Mouse (Mus musculus) stomach, embryonic 15.5 days (tissue): ENCODE data around the gene Iqcj. TPM values are rescaled to one million over a fixed set of nuclear protein-coding genes. Genes with fewer than 3 reads are reported as not detected.

Source experiments
- ATAC-seq: fragments of 200-750 bp; cut with Nextera tagmentation; 2 replicates; pipeline ENCODE4 v1.8.0; 2017; ENCODE audit warnings: low read depth, moderate number of reproducible peaks, moderate TSS enrichment; ENCODE audit not compliant: insufficient read depth, low FRiP score
- H3K27ac ChIP-seq: fragments of 300-500 bp; sonication (generic); 2 replicates; pipeline ENCODE4 v1.5.1; 2015; ENCODE audit warnings: mild to moderate bottlenecking, inconsistent platforms
- H3K27me3 ChIP-seq: fragments of 300-500 bp; sonication (generic); replicated peaks from 2 replicates; pipeline ENCODE4 v1.6.1; 2015; ENCODE audit warnings: inconsistent platforms
- H3K36me3 ChIP-seq: fragments of 300-500 bp; sonication (generic); 2 replicates; pipeline ENCODE4 v1.6.1; 2015; ENCODE audit warnings: inconsistent platforms
- H3K4me1 ChIP-seq: fragments of 300-500 bp; sonication (generic); 2 replicates; pipeline ENCODE4 v1.6.1; 2015; ENCODE audit warnings: inconsistent platforms
- H3K4me2 ChIP-seq: fragments of 300-500 bp; sonication (generic); 2 replicates; pipeline ENCODE4 v1.6.1; 2015; ENCODE audit warnings: mild to moderate bottlenecking, inconsistent platforms
- H3K4me3 ChIP-seq: fragments of 300-500 bp; sonication (generic); replicated peaks from 2 replicates; pipeline ENCODE4 v1.5.1; 2015; ENCODE audit warnings: inconsistent platforms
- H3K9ac ChIP-seq: fragments of 300-500 bp; sonication (generic); 2 replicates; pipeline ENCODE4 v1.6.1; 2015; ENCODE audit warnings: inconsistent platforms
- H3K9me3 ChIP-seq: fragments of 300-500 bp; sonication (generic); 2 replicates; pipeline ENCODE4 v1.6.1; 2016; ENCODE audit warnings: inconsistent platforms
- WGBS: fragments of 180-500 bp; shearing (Covaris S2); methylation state at CpG from one replicate; pipeline ENCODE4 v1.1.7; 2015; 5-methylcytosine and 5-hydroxymethylcytosine counted together
- polyA plus RNA-seq: library from polyadenylated mRNA; unstranded; fragments of >200 nt; fragmentation: Nextera tagmentation; extraction: Ambion mirVana; gene quantifications from 2 replicates; pipeline ENCODE4 v1.2.1, GENCODE M21; 2015

Iqcj gene
- polyA plus RNA-seq: not detected in 2 replicates

DNA sequence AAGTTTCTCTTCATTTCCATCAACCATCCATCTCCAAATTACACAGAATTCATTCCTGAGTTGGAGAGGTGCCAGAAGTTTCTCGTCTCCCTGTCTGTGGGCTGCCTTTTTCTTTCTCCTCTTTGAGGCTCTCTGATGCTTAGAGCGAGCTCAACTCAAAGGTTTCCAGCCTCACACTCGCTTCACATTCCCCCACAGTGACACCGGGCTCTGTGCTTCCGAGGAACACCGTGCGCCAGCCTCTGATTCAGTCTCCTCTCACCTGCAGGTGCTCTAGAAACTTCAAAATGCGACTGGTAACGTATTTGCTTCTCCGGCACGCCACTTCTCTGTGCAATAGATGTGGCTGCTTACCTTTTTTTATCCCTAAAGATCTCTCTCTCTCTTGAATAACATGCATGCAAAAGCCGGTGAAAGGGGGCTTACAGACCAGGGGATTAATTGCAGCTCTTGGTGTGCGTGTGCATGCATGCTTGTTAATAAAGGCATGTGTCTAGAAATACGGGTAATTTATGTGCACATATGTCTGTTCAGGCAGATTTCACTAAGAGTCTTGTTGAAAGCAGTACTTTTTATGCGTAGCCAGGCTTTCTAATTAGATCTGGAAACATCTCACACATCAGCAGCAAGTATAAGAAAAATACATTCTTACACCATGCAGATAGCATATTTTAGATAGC is at the start of gene Iqcj, which contains the start of gene Iqschfp:
Gene Iqcj (plus strand): TSS at position 195 of the 680 bp plus-strand sequence.
Gene Iqschfp (plus strand): TSS at position 207 of the 680 bp plus-strand sequence.
- no peak for ATAC-seq
- no peaks in the 10 kb centered on the region for H3K27me3 ChIP-seq
- no peaks in the 10 kb centered on the region for H3K4me1 ChIP-seq
- WGBS: 61% methylated on average over 15 of the region's 15 CpGs
- no peaks in the 10 kb centered on the region for H3K9me3 ChIP-seq
- H3K4me3 ChIP-seq: no peak within 1 kb of the TSS; the same call in 1 of the 2 replicates
- H3K4me2 ChIP-seq: no peak within 1 kb of the TSS
- no peak within 1 kb of the TSS for H3K27ac ChIP-seq
- no peaks in the 10 kb centered on the region for H3K36me3 ChIP-seq
- no peak within 1 kb of the TSS for H3K9ac ChIP-seq

DNA sequence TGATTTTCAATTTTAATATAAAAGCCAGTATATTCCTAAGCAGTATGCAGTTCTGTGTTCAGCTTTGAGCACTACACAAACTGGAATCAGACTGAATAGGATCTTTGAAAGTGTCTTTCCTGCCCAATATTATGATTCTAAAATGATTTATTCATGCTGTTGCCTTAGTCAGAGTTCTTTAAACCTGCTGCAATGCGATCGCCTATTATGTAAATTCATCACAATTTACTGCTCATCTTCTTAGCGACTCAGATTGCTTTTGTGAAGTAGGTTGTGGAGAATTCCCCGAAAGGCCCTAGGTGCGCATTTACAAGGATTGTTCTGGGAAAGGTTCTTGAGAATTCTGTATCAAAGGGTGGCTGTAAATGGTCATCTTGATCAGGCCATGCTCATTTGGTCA is 39.6 kb upstream of the Iqcj start:
- no peak for ATAC-seq
- no peaks in the 10 kb centered on the region for H3K36me3 ChIP-seq
- H3K4me2 ChIP-seq: no peak overlapping the region
- no peak overlapping the region for H3K27ac ChIP-seq
- no peaks in the 10 kb centered on the region for H3K9me3 ChIP-seq
- H3K4me3 ChIP-seq: no peak overlapping the region
- 86% methylated on average over 5 of the region's 5 CpGs for WGBS
- H3K4me1 ChIP-seq: no peaks in the 10 kb centered on the region
- no peak overlapping the region for H3K9ac ChIP-seq
- no peaks in the 10 kb centered on the region for H3K27me3 ChIP-seq

DNA sequence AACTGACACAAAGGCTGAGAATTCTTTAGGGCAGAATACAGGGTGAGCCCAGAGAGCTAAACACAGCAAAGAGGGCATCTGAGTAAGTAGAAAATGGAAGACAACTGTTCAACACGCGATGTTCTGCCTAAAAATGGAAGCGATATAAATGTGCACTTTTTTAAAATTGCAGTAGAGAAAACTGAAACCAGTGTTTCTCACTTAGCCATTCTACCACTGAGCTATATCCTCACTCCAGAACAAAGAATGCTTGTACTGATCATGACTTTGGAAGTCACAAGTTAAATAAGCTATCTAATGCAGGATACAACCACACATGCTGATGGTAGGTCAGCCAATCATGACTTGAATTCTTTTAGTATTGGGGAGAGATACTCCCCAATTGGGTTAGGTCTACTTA is 30.5 kb upstream of the Iqcj start:
- H3K4me3 ChIP-seq: no peak overlapping the region
- no peaks in the 10 kb centered on the region for H3K36me3 ChIP-seq
- no peak overlapping the region for H3K27ac ChIP-seq
- ATAC-seq: no peak
- H3K9me3 ChIP-seq: no peaks in the 10 kb centered on the region
- no peaks in the 10 kb centered on the region for H3K27me3 ChIP-seq
- H3K9ac ChIP-seq: no peak overlapping the region
- no peaks in the 10 kb centered on the region for H3K4me1 ChIP-seq
- no peak overlapping the region for H3K4me2 ChIP-seq
- 76% methylated on average over 3 of the region's 3 CpGs for WGBS

DNA sequence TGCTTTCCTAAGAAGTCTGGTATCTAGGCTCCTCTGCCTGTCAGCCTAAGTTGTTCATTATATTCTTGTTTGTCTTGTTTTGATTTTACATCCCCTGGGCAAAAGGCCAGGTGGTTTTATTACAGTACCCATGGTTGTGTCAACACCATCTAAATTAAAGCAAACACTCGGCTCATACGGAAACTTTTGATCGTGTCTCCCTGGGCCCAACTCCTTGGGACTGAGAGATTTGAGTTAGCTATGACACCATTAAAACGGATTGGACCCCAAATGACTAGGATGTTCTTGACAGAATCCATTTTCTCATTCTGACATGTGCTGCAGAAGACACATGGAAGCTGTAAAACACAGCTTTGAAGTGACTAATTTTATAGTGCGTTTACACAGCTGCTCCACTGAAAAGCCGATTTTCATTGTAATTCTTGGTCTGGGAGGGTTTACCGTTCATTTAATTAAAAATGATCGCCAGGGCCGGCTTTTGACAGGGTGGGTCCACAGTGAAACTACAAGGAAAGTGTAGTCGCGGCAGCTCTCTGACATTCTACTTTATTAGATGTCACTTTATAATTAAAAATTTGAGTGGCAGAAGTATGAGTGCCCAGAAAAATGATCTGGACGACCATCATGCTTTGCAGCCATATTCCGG is 24.5 kb upstream of the Iqcj start:
- no peak overlapping the region for H3K4me2 ChIP-seq
- ATAC-seq: no peak

DNA sequence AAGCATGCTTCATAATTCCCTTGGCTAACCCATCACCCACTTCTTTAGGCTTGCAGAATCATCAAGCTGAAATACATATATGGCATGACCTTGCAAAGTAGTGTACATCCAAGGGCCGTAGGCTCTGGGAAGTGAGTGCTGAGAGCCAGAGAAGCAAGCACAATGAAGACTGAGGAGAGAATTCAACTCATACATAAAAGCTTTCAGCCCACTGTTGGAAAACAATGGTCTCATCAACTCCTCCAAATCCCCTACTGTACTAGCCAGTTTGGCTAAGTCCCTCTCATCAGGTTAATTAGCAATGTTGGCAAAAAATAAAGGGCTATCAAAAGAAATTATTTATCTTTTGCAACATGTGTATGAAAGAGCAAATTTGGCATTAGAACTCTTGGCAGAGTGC is 22.6 kb upstream of the Iqcj start:
- H3K36me3 ChIP-seq: no peaks in the 10 kb centered on the region
- H3K27me3 ChIP-seq: no peaks in the 10 kb centered on the region
- no peak overlapping the region for H3K9ac ChIP-seq
- no peak overlapping the region for H3K4me3 ChIP-seq
- H3K4me2 ChIP-seq: no peak overlapping the region
- no peak for ATAC-seq
- H3K9me3 ChIP-seq: no peaks in the 10 kb centered on the region
- WGBS: 66% methylated on average over 1 of the region's 1 CpGs
- H3K27ac ChIP-seq: no peak overlapping the region
- no peaks in the 10 kb centered on the region for H3K4me1 ChIP-seq

More for the DNA sequence above, 24.5 kb upstream of the Iqcj start:
- 57% methylated on average over 13 of the region's 13 CpGs for WGBS
- H3K4me1 ChIP-seq: no peaks in the 10 kb centered on the region
- H3K27ac ChIP-seq: no peak overlapping the region
- no peak overlapping the region for H3K4me3 ChIP-seq
- no peaks in the 10 kb centered on the region for H3K27me3 ChIP-seq
- no peaks in the 10 kb centered on the region for H3K9me3 ChIP-seq
- H3K9ac ChIP-seq: no peak overlapping the region
- no peaks in the 10 kb centered on the region for H3K36me3 ChIP-seq

DNA sequence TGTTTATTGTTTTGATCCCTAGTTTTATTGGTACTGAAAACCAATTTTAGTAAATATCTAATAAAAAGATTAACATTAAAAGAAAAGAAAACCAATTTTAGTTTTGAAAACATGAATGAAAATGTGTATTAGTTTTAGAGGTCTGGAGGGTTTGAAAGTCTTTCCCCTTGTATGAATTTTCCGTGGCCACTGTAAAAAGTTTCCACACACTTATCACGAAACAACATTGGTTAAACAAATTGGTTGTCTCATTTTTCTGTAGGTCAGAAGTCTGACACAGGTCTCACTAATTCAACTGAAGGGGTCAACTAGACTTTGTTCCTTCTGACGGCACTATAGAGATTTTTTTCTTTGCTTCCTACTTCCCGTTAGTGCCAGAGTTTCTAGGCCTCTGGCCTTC is 14.8 kb upstream of the Iqcj start:
- no peak for ATAC-seq
- 44% methylated on average over 4 of the region's 4 CpGs for WGBS

DNA sequence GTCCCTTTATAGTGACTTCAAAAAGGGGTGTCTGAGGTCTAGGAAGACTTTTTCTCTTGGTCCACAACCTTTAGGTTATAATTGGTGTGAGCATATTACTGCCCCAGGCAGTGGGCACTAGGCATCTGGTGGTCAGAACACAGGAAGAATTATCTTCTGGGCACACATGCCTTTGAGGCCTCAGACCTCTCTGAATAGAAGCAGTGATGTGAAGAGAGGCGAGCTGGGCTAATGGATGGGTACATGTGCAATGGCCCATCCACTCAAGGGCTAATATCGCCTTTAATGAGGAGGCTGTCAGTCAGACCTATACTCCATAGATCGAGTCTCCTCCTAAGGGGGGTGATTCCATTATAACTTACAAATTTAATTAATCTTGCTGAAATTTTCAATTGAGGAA is 7.7 kb upstream of the Iqcj start:
- Histone ChIP-seq H3K9ac (no peak overlapping the region), H3K4me1 (no peaks in the 10 kb centered on the region), H3K9me3 (no peaks in the 10 kb centered on the region), H3K36me3 (no peaks in the 10 kb centered on the region), H3K4me2 (no peak overlapping the region), H3K27me3 (no peaks in the 10 kb centered on the region), H3K27ac (no peak overlapping the region), H3K4me3 (no peak overlapping the region)
- WGBS: 72% methylated on average over 3 of the region's 3 CpGs
- no peak for ATAC-seq

More for the DNA sequence above, 14.8 kb upstream of the Iqcj start:
- H3K9me3 ChIP-seq: no peaks in the 10 kb centered on the region
- no peak overlapping the region for H3K27ac ChIP-seq
- H3K27me3 ChIP-seq: no peaks in the 10 kb centered on the region
- H3K4me2 ChIP-seq: no peak overlapping the region
- H3K4me3 ChIP-seq: no peak overlapping the region
- no peak overlapping the region for H3K9ac ChIP-seq
- no peaks in the 10 kb centered on the region for H3K36me3 ChIP-seq
- H3K4me1 ChIP-seq: no peaks in the 10 kb centered on the region

DNA sequence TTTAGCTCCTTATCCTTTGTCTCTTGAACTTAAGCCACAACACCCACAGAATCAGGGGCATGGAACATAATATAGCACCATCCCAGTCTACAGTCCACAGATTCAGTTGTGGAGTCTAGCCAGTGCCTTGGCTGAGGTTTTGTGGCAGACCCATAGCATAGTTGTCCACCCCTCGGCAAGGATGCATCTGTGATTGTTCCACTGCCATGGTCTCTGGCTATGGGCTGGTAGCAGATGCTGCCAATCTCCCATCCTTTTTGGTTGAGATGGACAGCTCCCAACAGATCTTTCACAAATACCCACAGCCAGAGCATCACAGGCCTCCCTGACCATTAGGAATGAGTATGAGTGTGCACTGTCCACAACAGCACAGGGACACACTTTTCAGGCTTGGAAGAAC is 5.8 kb upstream of the Iqcj start:
- ATAC-seq: no peak
- Histone ChIP-seq H3K27ac (no peak overlapping the region), H3K36me3 (no peaks in the 10 kb centered on the region), H3K9me3 (no peaks in the 10 kb centered on the region), H3K9ac (no peak overlapping the region), H3K27me3 (no peaks in the 10 kb centered on the region), H3K4me1 (no peaks in the 10 kb centered on the region), H3K4me2 (no peak overlapping the region), H3K4me3 (no peak overlapping the region)
- 74% methylated on average over 1 of the region's 1 CpGs for WGBS

DNA sequence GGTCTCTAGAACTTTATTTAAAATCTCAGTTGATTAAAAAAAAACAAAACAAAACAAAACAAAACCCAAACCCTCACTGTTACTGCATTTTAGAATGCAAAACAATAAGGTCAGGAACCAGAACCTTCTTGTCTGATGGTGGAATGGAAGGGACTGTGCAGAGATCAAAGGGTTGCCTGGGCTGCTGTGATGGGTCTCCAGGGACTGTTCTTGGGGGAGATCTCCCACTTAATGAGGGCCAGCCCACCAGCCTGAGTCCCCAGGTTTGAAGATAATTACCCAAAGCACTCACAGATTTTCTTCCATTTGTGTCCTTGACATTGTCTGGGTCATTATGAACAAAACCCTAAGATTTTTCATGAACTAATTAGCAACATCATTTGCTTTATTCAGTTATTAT is 4.8 kb upstream of the Iqcj start:
- H3K27ac ChIP-seq: no peak overlapping the region
- no peaks in the 10 kb centered on the region for H3K27me3 ChIP-seq
- no peaks in the 10 kb centered on the region for H3K4me1 ChIP-seq
- H3K36me3 ChIP-seq: no peaks in the 10 kb centered on the region
- no peak overlapping the region for H3K4me2 ChIP-seq
- no peak for ATAC-seq
- H3K9me3 ChIP-seq: no peaks in the 10 kb centered on the region
- H3K4me3 ChIP-seq: no peak overlapping the region
- no peak overlapping the region for H3K9ac ChIP-seq

DNA sequence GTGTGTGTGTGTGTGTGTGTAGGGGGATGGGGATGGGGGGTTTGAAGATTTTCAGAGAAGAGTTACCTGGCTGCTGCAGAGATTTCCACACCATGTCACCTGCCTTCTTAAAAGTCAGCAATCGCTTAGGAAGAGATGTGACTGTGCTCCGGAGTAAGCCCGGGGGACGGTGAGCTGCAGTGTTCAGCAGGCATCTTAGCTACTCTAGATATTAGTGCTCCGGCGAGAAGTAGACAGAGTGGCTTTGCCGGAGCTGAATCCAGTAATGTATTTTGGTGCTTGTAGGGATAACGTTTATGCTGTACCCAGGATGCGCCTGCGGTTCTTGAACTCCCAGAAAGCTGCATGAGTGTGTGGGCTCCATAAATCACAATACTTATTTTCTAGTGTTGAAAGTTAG is 748 bp downstream of the Iqcj start:
- Histone ChIP-seq H3K27ac (no peak overlapping the region), H3K4me2 (no peak overlapping the region), H3K4me3 (no peak overlapping the region), H3K9me3 (no peaks in the 10 kb centered on the region), H3K27me3 (no peaks in the 10 kb centered on the region), H3K4me1 (no peaks in the 10 kb centered on the region), H3K36me3 (no peaks in the 10 kb centered on the region), H3K9ac (no peak overlapping the region)
- no peak for ATAC-seq
- 84% methylated on average over 10 of the region's 10 CpGs for WGBS

DNA sequence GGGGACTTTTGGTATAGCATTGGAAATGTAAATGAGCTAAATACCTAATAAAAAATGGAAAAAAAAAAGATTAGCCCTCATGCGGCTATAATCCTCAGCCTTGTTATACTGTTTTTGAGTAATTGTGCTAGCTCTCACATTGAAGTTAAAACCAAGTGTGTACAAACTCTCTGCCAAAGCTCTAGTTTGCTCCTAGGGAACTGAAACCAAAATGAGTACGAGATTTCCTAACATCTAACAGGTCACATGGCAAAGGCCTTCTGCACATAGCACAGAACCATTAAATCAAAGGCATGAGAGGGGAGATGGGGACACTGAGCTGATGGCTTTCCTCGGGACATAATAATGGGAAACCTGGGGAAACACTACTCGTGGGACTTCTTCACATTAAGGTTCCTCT is 10.5 kb downstream of the Iqcj start:
- no peaks in the 10 kb centered on the region for H3K9me3 ChIP-seq
- H3K36me3 ChIP-seq: no peaks in the 10 kb centered on the region
- no peak overlapping the region for H3K4me2 ChIP-seq
- no peak overlapping the region for H3K4me3 ChIP-seq
- no peaks in the 10 kb centered on the region for H3K4me1 ChIP-seq
- no peak for ATAC-seq
- H3K9ac ChIP-seq: no peak overlapping the region
- WGBS: 80% methylated on average over 4 of the region's 4 CpGs
- no peaks in the 10 kb centered on the region for H3K27me3 ChIP-seq
- H3K27ac ChIP-seq: no peak overlapping the region

DNA sequence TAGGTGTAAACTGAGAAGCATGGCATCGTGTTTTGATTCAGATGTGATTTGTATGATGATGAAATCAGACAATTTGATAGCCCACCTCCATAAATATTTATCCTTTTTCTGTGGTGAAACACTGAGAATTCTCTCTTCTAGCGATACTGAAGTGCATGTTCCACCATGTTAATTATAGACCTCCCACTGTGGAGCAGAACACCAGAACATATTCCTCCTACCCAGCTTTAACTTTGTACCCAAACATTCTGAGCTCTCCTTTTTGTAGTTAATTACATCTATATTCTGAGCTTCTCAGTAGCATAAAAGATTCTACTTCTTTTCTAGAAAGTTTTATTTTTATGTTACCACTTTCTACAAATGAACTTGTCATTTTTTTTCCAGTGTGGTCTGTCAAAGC is 16.6 kb downstream of the Iqcj start:
- ATAC-seq: no peak
- no peak overlapping the region for H3K27ac ChIP-seq
- 79% methylated on average over 2 of the region's 2 CpGs for WGBS

More for the DNA sequence above, 16.6 kb downstream of the Iqcj start:
- Histone ChIP-seq H3K4me2 (no peak overlapping the region), H3K4me3 (no peak overlapping the region), H3K9ac (no peak overlapping the region), H3K27me3 (no peaks in the 10 kb centered on the region), H3K36me3 (no peaks in the 10 kb centered on the region), H3K9me3 (no peaks in the 10 kb centered on the region), H3K4me1 (no peaks in the 10 kb centered on the region)
